Mouse (Mus musculus): ENCODE measurements around the gene Arhgef3. TPM values are rescaled to one million over a fixed set of nuclear protein-coding genes. Genes with fewer than 3 reads are reported as not detected.
"Not testable (repeated sequence)": the region's sequence is repeated elsewhere in the genome, so short reads cannot be mapped to it uniquely, and the experiment has no call there.

Gene Arhgef3
- polyA plus RNA-seq, 1 experiment, result 8.4 TPM

- DNase-seq (ENCODE audit: low read depth, low spot score), result no peak
- WGBS, result 75% methylated on average over 8 of the region's 8 CpGs
These were observed 127.6 kb downstream of the Arhgef3 start for GRCm38 (mm10) chr14:27242253-27242652.

- DNase-seq (ENCODE audit: low read depth, low spot score), result no peak
- WGBS, result 61% methylated on average over 2 of the region's 2 CpGs
These were observed 128.1 kb downstream of the Arhgef3 start for GRCm38 (mm10) chr14:27242769-27243168.

DNA sequence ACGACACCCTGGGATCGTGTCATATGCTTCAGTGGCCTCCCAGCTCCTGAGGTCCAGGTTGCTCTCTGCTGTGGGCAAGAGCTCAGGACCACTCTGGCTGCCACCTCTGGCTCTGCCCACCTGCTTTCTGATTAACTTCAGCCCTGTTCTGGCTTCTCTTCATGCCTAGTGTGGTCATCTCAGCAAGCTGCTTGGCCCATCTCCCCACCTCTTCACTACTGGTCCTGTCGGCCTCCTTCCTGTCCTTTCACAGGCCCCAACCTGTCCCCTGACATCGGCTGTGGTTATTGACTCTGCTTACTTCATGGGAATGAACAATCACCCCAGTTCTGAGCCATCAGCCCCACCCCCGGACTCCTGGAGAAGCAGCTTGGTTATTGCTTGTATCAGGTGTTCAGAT lies 128.9 kb downstream of the Arhgef3 start:
- WGBS, result 64% methylated on average over 5 of the region's 5 CpGs
- DNase-seq (ENCODE audit: low read depth, low spot score), result no peak

- WGBS, result 65% methylated on average over 3 of the region's 3 CpGs
These were observed 130.2 kb downstream of the Arhgef3 start for GRCm38 (mm10) chr14:27244898-27245297.

DNA sequence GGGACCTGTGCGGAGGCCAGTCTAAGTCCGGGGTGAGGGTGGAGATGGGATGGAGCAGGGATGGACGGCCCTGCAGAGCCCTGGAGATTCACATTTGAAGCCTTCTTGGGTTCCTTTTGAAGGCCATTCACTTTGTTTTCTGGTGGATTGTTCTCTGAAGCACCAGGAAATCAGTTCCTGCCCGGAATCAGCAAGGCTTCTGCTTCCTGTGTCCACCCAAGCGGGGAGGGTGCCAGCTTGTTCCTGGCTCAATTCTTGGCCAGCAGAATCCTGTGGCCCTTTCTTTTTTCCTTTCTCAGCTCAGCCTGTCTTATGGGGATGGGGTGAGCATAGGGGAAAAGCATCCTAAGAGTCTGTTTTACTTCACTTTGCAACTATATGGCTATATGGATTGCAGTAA lies 131.7 kb downstream of the Arhgef3 start:
- WGBS, result 84% methylated on average over 5 of the region's 5 CpGs
- no peak for DNase-seq (ENCODE audit: low read depth, low spot score)

More at GRCm38 (mm10) chr14:27244898-27245297, 130.2 kb downstream of the Arhgef3 start:
- no peak for DNase-seq (ENCODE audit: low read depth, low spot score)

DNA sequence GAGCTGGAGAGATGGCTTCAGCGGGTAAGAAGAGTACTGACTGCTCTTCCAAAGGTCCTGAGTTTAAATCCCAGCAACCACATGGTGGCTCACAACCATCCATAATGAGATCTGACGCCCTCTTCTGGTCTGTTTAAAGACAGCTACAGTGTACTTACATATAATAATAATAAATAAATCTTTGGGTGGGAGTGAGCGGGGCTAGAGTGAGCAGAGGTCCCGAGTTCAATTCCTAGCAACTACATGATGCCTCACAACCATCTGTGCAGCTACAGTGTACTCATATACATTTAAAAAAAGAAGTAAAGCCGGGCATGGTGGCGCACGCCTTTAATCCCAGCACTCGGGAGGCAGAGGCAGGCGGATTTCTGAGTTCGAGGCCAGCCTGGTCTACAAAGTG lies 132.2 kb downstream of the Arhgef3 start:
- DNase-seq (ENCODE audit: low read depth, low spot score), result not testable (repeated sequence)
- 95% methylated on average over 10 of the region's 10 CpGs for WGBS

GRCm38 (mm10) chr14:27249121-27249520 lies 134.4 kb downstream of the Arhgef3 start:
- 55% methylated on average over 1 of the region's 1 CpGs for WGBS
- DNase-seq (ENCODE audit: low read depth, low spot score), result no peak

- 69% methylated on average over 7 of the region's 7 CpGs for WGBS
- DNase-seq (ENCODE audit: low read depth, low spot score), result no peak
These were observed 135.6 kb downstream of the Arhgef3 start for GRCm38 (mm10) chr14:27250281-27250789.

DNA sequence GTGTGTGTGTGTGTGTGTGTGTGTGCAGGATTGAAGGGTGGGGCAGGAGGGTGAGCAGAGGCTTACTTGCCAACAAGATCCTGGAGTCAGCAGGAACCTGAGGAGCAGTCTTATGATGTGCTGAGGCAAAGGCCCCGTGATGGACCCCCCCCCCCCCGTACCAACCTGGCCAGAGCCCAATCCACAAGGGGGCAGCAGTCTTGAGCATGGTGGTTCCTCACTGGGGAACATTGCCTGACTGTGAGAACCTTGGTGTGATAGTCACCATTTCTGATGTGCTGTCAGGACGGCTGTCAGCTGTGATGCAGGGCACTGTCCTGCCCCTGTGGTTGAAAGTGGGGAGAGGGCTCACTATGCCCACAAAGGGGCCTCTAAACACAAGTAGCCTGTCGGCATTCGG lies 138.7 kb downstream of the Arhgef3 start:
- WGBS, result 87% methylated on average over 5 of the region's 5 CpGs
- no peak for DNase-seq (ENCODE audit: low read depth, low spot score)

GRCm38 (mm10) chr14:27262349-27262748 lies 147.7 kb downstream of the Arhgef3 start:
- WGBS, result 81% methylated on average over 6 of the region's 6 CpGs

GRCm38 (mm10) chr14:27266601-27267000 lies 151.9 kb downstream of the Arhgef3 start:
- DNase-seq (ENCODE audit: low read depth, low spot score), result no peak
- 98% methylated on average over 1 of the region's 1 CpGs for WGBS

More at GRCm38 (mm10) chr14:27262349-27262748, 147.7 kb downstream of the Arhgef3 start:
- DNase-seq (ENCODE audit: low read depth, low spot score), result no peak

- 84% methylated on average over 5 of the region's 5 CpGs for WGBS
- no peak for DNase-seq (ENCODE audit: low read depth, low spot score)
These were observed 153.4 kb downstream of the Arhgef3 start for GRCm38 (mm10) chr14:27268137-27268536.

- DNase-seq (ENCODE audit: low read depth, low spot score), result no peak
- WGBS, result 85% methylated on average over 16 of the region's 16 CpGs
These were observed 154.4 kb downstream of the Arhgef3 start for GRCm38 (mm10) chr14:27268986-27269700.

DNA sequence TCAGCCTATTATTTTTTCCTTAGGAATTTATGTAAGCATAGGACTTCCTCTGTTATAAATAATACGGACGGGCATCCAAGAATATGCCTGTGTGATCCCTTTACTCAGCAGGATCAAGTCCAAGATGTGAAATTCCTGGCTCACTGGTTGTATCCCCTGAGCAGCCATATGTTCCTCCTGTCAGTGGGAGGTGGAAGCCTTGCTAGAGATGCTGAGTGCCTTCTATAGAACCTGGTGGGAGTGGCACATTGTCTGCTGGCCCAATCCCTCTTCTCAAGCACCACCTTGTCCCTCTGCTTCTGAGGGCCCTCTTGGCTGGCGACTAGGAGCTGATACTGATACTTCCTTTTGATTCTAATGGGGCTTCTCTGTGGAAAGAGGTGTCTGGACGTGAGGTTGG lies 155.1 kb downstream of the Arhgef3 start:
- WGBS, result 76% methylated on average over 4 of the region's 4 CpGs
- DNase-seq (ENCODE audit: low read depth, low spot score), result no peak

GRCm38 (mm10) chr14:27270466-27270865 lies 155.8 kb downstream of the Arhgef3 start:
- 96% methylated on average over 4 of the region's 4 CpGs for WGBS
- no peak for DNase-seq (ENCODE audit: low read depth, low spot score)

DNA sequence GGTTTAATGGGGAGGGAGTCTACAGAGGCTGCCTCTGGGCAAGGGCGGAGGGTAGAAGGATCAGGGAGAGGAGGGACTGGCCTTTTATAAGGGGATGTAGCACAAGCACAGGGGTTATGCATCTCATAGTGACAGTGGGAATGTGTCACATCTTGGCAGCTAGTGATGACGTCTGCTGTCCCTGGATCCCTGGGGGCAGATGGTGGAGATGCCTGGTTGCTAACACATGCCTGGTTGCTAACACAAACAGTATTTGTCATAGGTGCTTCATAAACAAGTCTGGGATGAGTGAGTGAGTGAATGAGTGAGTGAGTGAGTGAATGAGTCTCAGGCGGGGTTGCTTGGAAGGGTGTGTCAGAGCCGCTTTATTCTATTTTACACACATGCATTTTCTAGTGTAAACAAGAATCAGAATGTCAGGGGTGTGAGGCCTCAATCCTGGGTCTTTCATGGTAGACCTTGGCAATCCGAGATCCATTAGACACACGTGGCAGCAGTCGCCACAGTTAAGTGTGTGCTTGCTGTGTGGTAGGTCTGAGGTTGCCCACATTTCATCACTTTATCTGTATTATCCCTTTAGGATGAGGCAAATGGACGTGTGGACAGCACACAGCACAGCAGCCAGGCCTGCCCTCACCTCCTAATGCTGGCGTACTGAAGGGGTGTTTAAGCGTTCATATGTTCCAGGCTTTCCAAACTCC lies 156.8 kb downstream of the Arhgef3 start:
- DNase-seq (ENCODE audit: low read depth, low spot score), result no peak
- WGBS, result 62% methylated on average over 10 of the region's 10 CpGs

DNA sequence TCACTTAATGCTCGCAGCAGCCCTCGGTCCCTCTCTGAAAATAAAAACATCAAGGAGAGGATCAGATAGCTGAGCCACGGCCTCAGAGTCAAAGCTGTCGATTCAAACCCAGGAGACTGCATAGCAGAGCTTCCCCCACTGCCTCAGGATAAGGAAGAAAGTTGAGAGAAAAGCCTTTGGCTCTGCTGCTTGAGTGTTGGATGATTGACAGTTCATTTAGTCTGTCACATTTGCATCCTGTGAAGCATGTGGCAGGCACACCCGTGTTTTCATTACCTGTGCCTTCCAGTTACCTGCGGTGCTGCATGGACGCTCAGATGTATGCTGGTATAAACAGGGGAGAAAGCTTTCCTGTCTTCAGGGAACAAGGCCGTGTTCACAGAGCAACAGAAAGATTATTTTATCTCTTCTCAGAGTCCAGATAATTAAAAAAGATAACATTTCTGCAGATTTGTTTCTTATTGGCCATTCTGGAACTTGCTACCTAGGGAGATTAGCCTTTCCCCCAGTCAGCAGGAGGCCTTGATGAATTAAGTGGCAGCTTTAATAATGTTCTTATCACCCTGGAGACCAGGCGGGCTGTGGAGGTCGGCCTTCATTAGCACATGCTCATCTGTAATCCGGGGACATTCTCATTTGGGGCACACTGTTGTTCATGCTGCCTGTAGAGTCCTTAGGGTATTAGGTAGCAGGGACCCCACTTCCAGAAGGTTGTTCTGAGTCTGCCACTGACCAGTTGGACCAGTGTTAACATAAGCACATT lies 157.6 kb downstream of the Arhgef3 start:
- WGBS, result 69% methylated on average over 11 of the region's 11 CpGs
- no peak for DNase-seq (ENCODE audit: low read depth, low spot score)

GRCm38 (mm10) chr14:27272835-27273138 lies 158.1 kb downstream of the Arhgef3 start:
- WGBS, result 92% methylated on average over 2 of the region's 2 CpGs
- no peak for DNase-seq (ENCODE audit: low read depth, low spot score)

GRCm38 (mm10) chr14:27273169-27273568 lies 158.5 kb downstream of the Arhgef3 start:
- no peak for DNase-seq (ENCODE audit: low read depth, low spot score)

GRCm38 (mm10) chr14:27277259-27277658 lies 162.6 kb downstream of the Arhgef3 start:
- no peak for DNase-seq (ENCODE audit: low read depth, low spot score)
- WGBS, result 74% methylated on average over 3 of the region's 3 CpGs

Measured in large intestine, adult 2 months (tissue).